Mouse (Mus musculus): ENCODE results near the gene Ctnna3. TPM values are rescaled to one million over a fixed set of nuclear protein-coding genes. Genes with fewer than 3 reads are reported as not detected.
A peak's percentile ranks its signal among the peaks of the same experiment; 100 is the strongest.

Ctnna3 gene
- polyA plus RNA-seq, 2 experiments: 0.03 TPM; not detected in 1

GRCm38 (mm10) chr10:64748651-64749050 is 1318.8 kb downstream of the Ctnna3 start:
- no peak overlapping the region for H3K9ac ChIP-seq (replicated peaks)
- no peak overlapping the region for H3K4me3 ChIP-seq (ENCODE audit: insufficient read depth in 1 of 2, low read depth in 2 of 2, low read length in 2 of 2)
- TF ChIP-seq CTCF (IDR thresholded peaks at IDR 0.05; ENCODE audit: low read depth): no peak
- TF ChIP-seq EP300 (IDR thresholded peaks at IDR 0.05; ENCODE audit: low read depth): no peak
- no peak overlapping the region for H3K4me2 ChIP-seq (ENCODE audit: low read depth)
- H3K27me3 ChIP-seq (ENCODE audit: control insufficient read depth, insufficient read depth, low read length): no peaks in the 10 kb centered on the region
- no peak overlapping the region for H3K27ac ChIP-seq
- H3K9me3 ChIP-seq (ENCODE audit: control insufficient read depth, low read length): no peaks in the 10 kb centered on the region
- no peaks in the 10 kb centered on the region for H3K36me3 ChIP-seq (replicated peaks; ENCODE audit: control insufficient read depth, insufficient read depth, low read depth)
- DNase-seq (ENCODE audit: low read depth in 3 of 3, low spot score in 3 of 3) (no peak), ATAC-seq (ENCODE audit: insufficient read depth) (no peak)
- no peaks in the 10 kb centered on the region for H3K4me1 ChIP-seq (replicated peaks; ENCODE audit: control insufficient read depth in 2 of 2, insufficient read depth in 2 of 2, low read length in 1 of 2)

GRCm38 (mm10) chr10:64750791-64751190 is 1320.9 kb downstream of the Ctnna3 start:
- no peak for DNase-seq (ENCODE audit: low read depth in 3 of 3, low spot score in 3 of 3)

GRCm38 (mm10) chr10:64836315-64836714 is 1406.4 kb downstream of the Ctnna3 start:
- Histone ChIP-seq H3K27me3 (ENCODE audit: control insufficient read depth, insufficient read depth, low read length) (no peaks in the 10 kb centered on the region), H3K4me2 (ENCODE audit: low read depth) (no peak overlapping the region), H3K4me1 (replicated peaks; ENCODE audit: control insufficient read depth in 2 of 2, insufficient read depth in 2 of 2, low read length in 1 of 2) (no peaks in the 10 kb centered on the region), H3K9me3 (ENCODE audit: control insufficient read depth, low read length) (no peaks in the 10 kb centered on the region), H3K36me3 (replicated peaks; ENCODE audit: control insufficient read depth, insufficient read depth, low read depth) (no peaks in the 10 kb centered on the region), H3K27ac (no peak overlapping the region), H3K4me3 (ENCODE audit: insufficient read depth in 1 of 2, low read depth in 2 of 2, low read length in 2 of 2) (no peak overlapping the region), H3K9ac (replicated peaks) (no peak overlapping the region)
- WGBS (ENCODE audit: insufficient replicate concordance): 67% methylated on average over 1 of the region's 1 CpGs
- TF ChIP-seq EP300 (IDR thresholded peaks at IDR 0.05; ENCODE audit: low read depth): no peak
- TF ChIP-seq CTCF (IDR thresholded peaks at IDR 0.05; ENCODE audit: low read depth): no peak
- ATAC-seq (ENCODE audit: insufficient read depth) (no peak), DNase-seq (ENCODE audit: low read depth in 3 of 3, low spot score in 3 of 3) (no peak)

More at GRCm38 (mm10) chr10:64750791-64751190, 1320.9 kb downstream of the Ctnna3 start:
- no peaks in the 10 kb centered on the region for H3K36me3 ChIP-seq (replicated peaks; ENCODE audit: control insufficient read depth, insufficient read depth, low read depth)
- 24% methylated on average over 5 of the region's 5 CpGs for WGBS (ENCODE audit: insufficient replicate concordance)
- no peaks in the 10 kb centered on the region for H3K27me3 ChIP-seq (ENCODE audit: control insufficient read depth, insufficient read depth, low read length)
- H3K4me2 ChIP-seq (ENCODE audit: low read depth): no peak overlapping the region
- TF ChIP-seq EP300 (IDR thresholded peaks at IDR 0.05; ENCODE audit: low read depth) (no peak), CTCF (IDR thresholded peaks at IDR 0.05; ENCODE audit: low read depth) (peak; percentile 31; the same call in 1 of the 2 replicates)
- ATAC-seq (ENCODE audit: insufficient read depth): no peak
- no peaks in the 10 kb centered on the region for H3K9me3 ChIP-seq (ENCODE audit: control insufficient read depth, low read length)
- H3K27ac ChIP-seq: no peak overlapping the region
- no peak overlapping the region for H3K4me3 ChIP-seq (ENCODE audit: insufficient read depth in 1 of 2, low read depth in 2 of 2, low read length in 2 of 2)
- no peaks in the 10 kb centered on the region for H3K4me1 ChIP-seq (replicated peaks; ENCODE audit: control insufficient read depth in 2 of 2, insufficient read depth in 2 of 2, low read length in 1 of 2)
- H3K9ac ChIP-seq (replicated peaks): no peak overlapping the region

- no peaks in the 10 kb centered on the region for H3K9me3 ChIP-seq (ENCODE audit: control insufficient read depth, low read length)
- ATAC-seq (ENCODE audit: insufficient read depth) (no peak), DNase-seq (ENCODE audit: low read depth in 3 of 3, low spot score in 3 of 3) (no peak)
- TF ChIP-seq EP300 (IDR thresholded peaks at IDR 0.05; ENCODE audit: low read depth): no peak
- TF ChIP-seq CTCF (IDR thresholded peaks at IDR 0.05; ENCODE audit: low read depth): no peak
- H3K27me3 ChIP-seq (ENCODE audit: control insufficient read depth, insufficient read depth, low read length): no peaks in the 10 kb centered on the region
- no peak overlapping the region for H3K4me3 ChIP-seq (ENCODE audit: insufficient read depth in 1 of 2, low read depth in 2 of 2, low read length in 2 of 2)
- H3K9ac ChIP-seq (replicated peaks): no peak overlapping the region
- no peak overlapping the region for H3K4me2 ChIP-seq (ENCODE audit: low read depth)
- no peaks in the 10 kb centered on the region for H3K4me1 ChIP-seq (replicated peaks; ENCODE audit: control insufficient read depth in 2 of 2, insufficient read depth in 2 of 2, low read length in 1 of 2)
- no peaks in the 10 kb centered on the region for H3K36me3 ChIP-seq (replicated peaks; ENCODE audit: control insufficient read depth, insufficient read depth, low read depth)
- whole genome bisulfite sequencing (ENCODE audit: insufficient replicate concordance): 66% methylated on average over 2 of the region's 2 CpGs
- no peak overlapping the region for H3K27ac ChIP-seq
Measured at GRCm38 (mm10) chr10:64861439-64861838, 1431.5 kb downstream of the Ctnna3 start.

GRCm38 (mm10) chr10:64870888-64871287 is 1441.0 kb downstream of the Ctnna3 start:
- no peaks in the 10 kb centered on the region for H3K9me3 ChIP-seq (ENCODE audit: control insufficient read depth, low read length)
- no peaks in the 10 kb centered on the region for H3K36me3 ChIP-seq (replicated peaks; ENCODE audit: control insufficient read depth, insufficient read depth, low read depth)
- no peak overlapping the region for H3K27ac ChIP-seq
- ATAC-seq (ENCODE audit: insufficient read depth) (no peak), DNase-seq (ENCODE audit: low read depth in 3 of 3, low spot score in 3 of 3) (no peak)
- 39% methylated on average over 3 of the region's 3 CpGs for WGBS (ENCODE audit: insufficient replicate concordance)
- H3K4me3 ChIP-seq (ENCODE audit: insufficient read depth in 1 of 2, low read depth in 2 of 2, low read length in 2 of 2): no peak overlapping the region
- no peak for TF ChIP-seq CTCF (IDR thresholded peaks at IDR 0.05; ENCODE audit: low read depth)
- no peak for TF ChIP-seq EP300 (IDR thresholded peaks at IDR 0.05; ENCODE audit: low read depth)
- no peaks in the 10 kb centered on the region for H3K27me3 ChIP-seq (ENCODE audit: control insufficient read depth, insufficient read depth, low read length)
- H3K4me1 ChIP-seq (replicated peaks; ENCODE audit: control insufficient read depth in 2 of 2, insufficient read depth in 2 of 2, low read length in 1 of 2): no peaks in the 10 kb centered on the region
- H3K4me2 ChIP-seq (ENCODE audit: low read depth): no peak overlapping the region
- H3K9ac ChIP-seq (replicated peaks): no peak overlapping the region
